Mouse (Mus musculus) cerebellum, postnatal 14 days (tissue): Measurements from ENCODE around the gene Pcca.
A peak's percentile ranks its signal among the peaks of the same experiment; 100 is the strongest.

Experiments used
- DNase-seq, 2 experiments: peaks; one replicate each; pipeline ENCODE4 v3.0.0; 2021; ENCODE audit warnings: mixed read lengths in 2 of 2

Gene Pcca

DNA sequence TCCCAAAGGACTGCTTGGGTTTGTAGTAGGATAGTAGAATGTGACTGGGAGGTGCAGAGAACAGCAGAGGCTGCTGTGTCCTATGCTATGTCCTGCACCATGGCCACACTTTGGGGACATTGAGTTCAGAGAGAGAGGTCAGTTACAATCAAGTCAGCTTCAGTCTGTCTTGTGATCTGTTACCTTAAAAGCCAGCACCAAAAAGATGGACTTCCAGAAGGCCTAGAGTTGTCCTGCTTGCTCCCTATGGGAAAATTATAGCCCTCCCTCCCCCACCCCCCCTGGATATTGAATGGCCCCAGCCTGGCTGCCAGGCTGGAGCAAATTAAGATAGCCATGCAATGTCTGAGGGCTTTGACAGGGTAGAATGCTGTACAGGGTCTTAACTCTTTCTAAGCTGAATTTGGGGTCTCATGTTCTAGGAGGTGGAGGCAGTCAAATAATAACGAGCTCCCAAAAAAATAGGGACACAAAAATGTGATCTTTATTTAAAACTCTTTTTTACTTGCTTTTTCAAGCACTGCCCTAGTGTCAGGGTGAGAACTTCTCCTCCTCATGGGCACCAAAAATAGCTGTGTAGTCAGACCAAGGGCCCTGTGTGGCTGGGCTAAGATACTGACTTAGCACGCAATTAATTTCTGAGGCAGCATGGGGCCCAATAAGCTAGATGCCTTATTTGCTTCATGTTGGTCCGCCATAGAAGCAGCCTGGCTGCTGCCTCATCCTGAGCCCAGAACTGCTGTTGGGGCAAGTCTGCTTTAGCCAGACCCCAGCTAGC lies 353.8 kb downstream of the Pcca start:
- peak in 1 of 2 experiments; percentile 19 for DNase-seq

- no peak for DNase-seq
Measured at GRCm38 (mm10) chr14:122888480-122888872, 354.4 kb downstream of the Pcca start.

DNA sequence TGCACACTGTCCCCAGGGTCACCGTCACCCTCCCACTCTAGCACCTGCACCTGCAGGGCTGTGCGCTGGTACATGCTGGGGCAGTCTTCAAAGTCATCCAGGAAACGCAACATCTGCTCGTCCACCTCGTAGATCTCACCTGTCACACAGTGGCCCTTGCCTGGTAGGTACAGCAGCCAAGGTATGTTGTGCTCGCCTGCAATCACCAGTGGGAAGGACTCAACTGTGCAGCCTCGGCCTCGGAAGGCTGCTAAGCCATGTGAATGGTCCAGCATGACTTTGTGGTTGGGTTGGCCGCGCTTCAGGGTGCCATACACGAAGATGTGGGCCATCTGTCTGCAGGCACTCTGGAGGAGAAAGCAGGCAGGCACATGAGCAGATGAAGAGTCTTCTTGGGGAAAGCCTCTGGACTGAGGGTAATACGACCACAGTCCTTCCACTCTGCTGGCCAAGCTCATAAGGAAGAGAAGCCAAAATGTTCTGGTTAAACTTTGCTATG lies 357.4 kb downstream of the Pcca start:
- peak; percentile 41 to 44 for DNase-seq

DNA sequence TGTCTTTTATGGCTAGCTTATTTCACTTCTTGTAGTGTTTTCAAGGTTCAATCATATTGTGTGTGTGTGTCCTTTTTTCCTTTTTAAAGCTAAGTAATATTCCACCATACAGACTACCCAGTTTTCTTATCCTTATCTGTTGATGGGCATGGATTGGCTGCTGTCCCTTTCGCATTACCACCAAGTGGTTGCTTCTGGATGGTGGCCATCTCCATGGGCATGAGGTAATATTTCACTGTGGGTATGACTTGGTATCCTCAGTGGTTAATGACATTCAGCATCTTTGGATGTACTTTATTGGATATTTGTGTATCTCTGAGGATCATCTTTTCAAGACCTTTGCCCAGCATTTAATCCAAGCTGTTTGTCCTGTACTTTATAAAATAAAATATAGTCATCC lies 362.0 kb downstream of the Pcca start:
- DNase-seq: peak in 1 of 2 experiments; percentile 36

DNA sequence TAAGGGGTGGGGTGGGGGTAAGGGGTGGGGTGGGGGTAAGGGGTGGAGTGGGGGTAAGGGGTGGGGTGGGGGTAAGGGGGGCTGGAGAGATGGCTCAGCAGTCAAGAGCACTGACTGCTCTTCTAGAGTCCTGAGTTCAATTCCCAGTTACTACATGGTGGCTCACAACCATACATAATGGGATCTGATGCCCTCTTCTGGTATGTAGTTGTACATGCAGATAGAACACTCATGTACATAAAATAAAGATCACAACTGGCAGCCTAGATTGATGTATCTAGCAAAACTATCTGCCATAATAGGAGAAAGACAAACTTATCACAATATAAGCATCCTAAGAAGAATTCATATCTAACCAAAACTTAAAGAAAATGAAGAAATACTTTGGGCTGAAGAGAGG lies 364.4 kb downstream of the Pcca start:
- DNase-seq: no peak

DNA sequence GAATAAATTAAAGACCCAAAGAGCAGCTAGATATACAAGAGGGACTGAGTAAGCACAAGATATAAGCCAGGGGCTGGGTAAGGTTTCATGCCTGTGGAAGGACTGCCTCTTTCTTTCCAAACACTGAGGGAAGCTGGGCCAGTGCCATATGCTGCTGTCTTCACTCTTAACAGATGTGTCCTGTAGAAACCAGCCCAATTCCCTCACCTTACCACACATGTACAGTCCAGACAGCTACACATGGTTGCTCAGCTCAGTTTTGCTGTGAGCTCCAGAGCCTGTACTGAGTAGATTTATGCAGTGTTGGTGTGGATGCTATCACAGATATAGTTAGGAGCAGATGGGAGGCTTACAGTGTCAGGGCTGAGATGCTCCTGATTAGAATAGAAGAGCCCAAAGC lies 366.6 kb downstream of the Pcca start:
- DNase-seq: peak; percentile 45 to 47

GRCm38 (mm10) chr14:122901177-122901576 lies 367.1 kb downstream of the Pcca start:
- no peak for DNase-seq

- no peak for DNase-seq
Measured at GRCm38 (mm10) chr14:122901715-122902114, 367.6 kb downstream of the Pcca start.

DNA sequence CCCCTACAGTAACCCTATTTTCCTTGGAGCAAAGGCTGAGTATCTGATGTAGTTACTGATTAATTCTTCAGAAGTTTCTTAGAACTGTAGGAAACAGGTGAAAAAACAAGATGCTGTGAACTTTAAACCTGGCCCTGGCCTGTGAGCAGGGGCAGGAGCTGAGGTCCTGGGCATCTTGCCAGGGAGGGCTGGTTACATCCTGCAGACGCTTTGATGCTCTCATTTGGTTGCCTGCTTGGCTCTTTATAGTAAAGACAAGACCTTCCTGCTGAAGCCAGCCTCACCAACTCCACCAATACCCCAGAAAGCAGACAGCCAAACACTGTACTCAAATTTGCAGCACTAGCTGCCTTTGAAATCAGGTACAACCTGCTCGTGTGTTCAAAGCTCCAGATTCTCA lies 368.0 kb downstream of the Pcca start:
- DNase-seq: peak; percentile 79 to 81

GRCm38 (mm10) chr14:122902884-122903283 lies 368.8 kb downstream of the Pcca start:
- DNase-seq: peak; percentile 93 to 97

- no peak for DNase-seq
Measured at GRCm38 (mm10) chr14:122903923-122904351, 369.8 kb downstream of the Pcca start.

DNA sequence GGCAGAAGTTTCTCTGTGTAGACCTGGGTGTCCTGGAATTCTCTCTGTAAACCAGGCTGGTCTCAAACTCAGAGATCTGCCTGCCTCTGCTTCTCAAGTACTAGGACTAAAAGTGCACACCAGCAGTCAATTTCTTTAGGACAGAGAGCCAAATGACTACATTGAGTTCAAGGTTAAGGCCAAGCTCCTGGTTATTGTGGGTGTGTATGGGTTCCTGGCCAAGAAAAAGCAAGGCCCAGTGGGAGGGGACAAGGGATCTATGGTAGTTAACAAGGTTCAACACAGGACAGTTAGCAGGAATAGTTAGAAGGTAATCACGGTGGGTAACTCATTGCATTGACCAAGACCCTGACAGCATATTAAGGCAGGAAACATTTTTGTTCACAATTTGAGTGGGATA lies 370.9 kb downstream of the Pcca start:
- DNase-seq: no peak

- no peak for DNase-seq
Measured at GRCm38 (mm10) chr14:122908075-122908474, 374.0 kb downstream of the Pcca start.

DNA sequence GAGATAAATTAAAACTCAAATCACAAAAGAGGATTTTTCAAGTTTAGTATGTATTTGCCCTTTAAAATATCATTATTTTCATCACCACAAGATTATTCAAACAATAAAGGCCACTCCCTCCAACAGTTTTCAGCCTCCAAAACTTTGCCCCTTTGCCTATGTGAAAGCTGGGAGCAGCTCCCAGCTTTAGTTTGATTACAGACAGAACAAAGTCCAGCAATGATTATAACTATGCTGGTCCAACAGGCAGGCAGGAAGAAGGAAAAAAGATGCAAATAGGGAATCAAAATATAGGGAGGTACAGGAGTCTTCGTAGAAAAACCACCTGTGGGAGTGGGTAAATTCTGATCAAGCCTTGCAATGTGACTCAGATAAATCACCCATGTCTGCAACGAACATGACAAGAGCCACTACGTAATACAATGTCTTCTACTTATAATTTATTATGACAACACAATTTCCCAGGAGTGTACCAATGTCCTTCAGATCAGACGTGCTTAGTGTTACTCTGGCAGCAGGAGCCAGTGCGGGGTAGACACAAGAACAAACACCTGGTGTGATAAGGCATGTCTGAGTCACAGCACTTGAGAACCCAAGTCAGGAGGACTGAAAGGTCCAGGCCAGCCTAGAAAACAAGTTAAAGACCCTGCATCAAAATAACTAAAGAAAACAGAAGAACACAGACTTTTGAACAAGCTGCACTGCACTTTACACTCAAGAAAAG lies 375.4 kb downstream of the Pcca start:
- DNase-seq: no peak

DNA sequence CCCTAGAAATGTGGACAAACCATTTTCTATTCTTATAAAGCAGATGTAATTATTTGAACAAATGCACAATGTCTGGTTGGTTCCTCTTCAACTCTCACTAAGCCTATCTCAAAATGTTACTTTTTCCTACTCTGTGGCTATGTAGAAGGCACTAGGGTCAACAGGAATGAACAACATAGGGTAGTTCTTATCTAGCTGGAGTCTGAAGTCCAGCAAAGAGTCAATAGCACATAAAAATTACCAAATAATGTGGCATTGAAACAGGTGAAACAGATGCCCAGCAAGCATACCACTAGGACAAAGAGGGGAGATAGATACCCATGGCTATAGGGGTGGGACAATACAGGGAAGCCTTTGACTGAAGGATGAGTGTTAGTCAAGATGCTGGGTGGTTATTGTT lies 377.1 kb downstream of the Pcca start:
- DNase-seq: no peak

- DNase-seq: no peak
Measured at GRCm38 (mm10) chr14:122912137-122912536, 378.0 kb downstream of the Pcca start.

DNA sequence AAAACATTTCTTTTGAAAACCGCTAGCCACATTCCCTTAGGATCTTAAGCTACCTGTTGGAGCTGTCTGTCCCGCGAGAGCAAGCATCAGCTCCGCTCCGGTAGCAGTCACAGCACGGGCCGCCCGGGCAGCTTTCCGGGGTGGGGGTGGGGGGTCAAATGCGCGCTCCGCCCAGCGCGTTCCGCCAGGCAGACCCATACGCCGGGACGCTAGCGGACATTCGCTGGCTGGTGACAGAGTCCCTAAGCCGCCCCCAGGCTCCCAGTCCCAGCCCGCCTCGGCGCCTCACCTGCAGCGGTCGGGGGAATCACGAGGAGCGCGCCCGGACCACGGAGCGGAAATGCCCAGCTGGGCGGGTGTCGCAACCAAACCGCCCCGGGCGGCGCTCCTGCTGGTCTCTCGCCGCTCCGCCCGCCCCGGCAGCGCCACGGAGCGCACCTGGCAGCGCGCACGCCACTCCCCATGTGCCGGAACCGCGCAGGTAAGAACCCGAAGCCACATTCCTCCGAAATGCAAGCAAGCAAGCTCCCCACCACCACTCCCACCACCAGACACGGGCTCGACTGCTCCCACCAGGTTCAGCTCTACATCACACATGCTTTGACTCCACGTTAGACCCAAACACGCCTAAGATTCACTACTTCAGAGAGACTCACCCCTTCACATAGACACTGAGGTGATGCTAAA lies 378.8 kb downstream of the Pcca start:
- DNase-seq: peak; percentile 74 to 79

GRCm38 (mm10) chr14:122913657-122914056 lies 379.5 kb downstream of the Pcca start, which contains the start of gene Ggact:
Gene Ggact, minus strand, starts transcription at chr14:122913757.
- no peak for DNase-seq

DNA sequence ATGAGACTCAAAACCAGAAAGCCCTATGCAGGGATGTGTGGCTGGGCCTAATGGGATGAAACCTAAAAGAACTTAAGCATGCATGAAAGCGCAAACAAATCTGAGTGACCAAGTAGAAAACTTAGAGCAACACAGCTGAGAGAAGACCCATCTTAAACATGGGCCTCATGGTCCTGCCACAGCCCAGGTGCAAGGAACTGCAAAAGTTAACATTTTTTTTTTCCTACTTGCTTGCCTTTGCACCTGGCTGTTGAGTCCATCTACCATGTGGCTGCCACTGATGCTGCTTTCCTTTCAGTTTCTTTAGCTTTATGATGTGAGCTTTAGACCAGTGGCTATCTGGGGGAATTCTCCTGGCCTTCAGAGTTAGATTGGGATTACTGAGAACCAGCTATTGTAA lies 383.6 kb downstream of the Pcca start:
- DNase-seq: no peak

- no peak for DNase-seq
Measured at GRCm38 (mm10) chr14:122920011-122920410, 385.9 kb downstream of the Pcca start.

- DNase-seq: peak; percentile 45 to 58
Measured at GRCm38 (mm10) chr14:122936460-122936859, 402.3 kb downstream of the Pcca start.
